Mouse (Mus musculus): ENCODE measurements around the gene Lrrc51.

DNA sequence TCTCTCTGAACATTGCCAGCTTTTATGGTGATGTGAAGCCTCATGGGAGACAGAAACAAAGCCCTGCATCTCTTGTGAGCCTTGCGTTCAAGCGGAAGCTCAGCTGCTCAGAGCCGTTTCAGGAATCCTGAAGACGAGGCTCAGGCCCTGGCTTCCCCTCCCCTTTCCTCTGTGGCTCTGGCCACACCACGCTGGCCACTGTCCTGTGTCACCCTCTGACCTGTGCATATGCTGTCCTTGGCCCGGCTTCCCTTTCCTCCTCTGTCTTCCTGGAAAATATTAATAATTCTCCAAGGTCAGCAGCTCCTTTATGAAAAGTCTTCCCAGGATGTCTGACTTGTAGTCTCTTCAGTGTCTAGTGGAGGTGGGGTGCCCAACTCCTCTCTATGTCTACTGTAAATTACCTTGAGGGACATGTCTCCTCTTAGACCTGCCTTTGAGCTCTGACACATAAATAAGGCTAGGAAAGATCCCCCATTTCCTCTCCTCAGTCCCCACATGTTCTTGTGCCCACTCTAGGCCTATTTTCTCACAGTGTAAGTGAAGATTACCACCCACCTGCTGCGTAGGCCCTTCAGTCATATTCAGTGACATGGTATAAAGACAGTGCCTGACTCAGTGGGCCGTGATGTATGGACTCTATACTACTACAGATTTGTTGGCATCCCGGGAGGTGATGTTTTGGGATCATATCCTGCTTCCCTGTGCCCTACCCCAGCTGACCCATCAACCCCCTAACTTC lies 51.1 kb downstream of the Lrrc51 start:
- TF ChIP-seq CTCF (IDR thresholded peaks at IDR 0.05; ENCODE audit: low read depth, low read length) (no peak), POLR2A (IDR thresholded peaks at IDR 0.05; ENCODE audit: insufficient read depth, low read length) (no peak)

All from ES-Bruce4 (cell line).